Mouse (Mus musculus) cerebellum, adult 11 months (tissue): ENCODE measurements around the gene Gm20683.

Experiments
- DNase-seq: peaks from one replicate; pipeline ENCODE4 v3.0.0; 2022

The Gm20683 gene

DNA sequence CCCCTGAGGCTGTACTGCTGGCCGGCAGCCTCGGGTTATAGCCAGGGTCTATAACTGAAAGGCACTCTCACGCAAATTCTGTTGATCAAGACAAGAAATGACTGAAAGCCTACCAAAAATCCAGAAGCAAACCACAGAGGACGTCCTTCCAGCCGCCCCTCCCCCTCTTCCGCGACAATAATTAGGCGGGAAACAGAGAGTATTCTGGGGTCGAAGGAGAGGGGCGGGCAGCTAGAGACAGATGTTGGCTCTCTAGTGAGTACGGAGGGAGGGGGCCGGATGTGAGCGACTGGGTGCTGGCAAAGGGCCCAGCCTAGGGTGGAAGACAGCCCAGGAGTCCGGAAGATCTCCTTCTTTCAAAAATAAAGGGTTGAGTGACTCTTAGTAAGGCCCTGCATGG, 48.9 kb downstream of the Gm20683 start, which contains the start of gene Fam173a:
Fam173a (minus strand) TSS at position 287 of the 400 bp plus-strand sequence.
- DNase-seq: no peak

DNA sequence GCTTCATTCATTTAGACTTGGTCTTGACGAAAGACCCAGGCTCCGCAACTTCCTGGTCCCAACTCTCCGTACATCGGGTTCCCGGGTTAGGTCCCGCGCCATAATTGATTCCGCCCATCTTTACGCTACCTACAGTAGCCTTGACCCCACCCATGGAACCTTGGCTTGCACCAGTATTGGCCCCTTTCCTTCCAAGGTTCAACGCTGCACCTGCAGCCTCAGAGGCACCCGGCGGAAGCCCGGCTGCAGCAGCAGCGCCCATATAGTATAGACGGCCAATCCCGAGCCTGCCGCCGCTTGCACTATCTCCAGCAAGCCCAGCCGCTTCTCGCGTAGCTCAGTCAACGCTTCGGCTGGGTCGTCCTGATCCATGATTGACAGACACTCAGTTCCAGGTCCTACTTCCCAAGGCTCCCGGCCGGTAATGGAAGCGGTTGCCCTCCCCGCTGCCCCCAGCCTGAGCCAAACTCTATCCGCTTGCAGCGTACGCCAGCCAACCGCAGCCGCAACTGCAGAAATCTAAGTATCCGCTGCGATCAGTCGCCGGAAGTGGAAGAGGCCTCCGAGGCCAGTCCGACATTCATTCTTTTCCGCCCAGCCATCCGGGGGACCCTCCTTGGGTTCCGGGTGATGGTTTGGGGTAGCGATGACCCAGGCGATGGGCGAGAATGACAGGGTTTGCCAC, 49.6 kb downstream of the Gm20683 start:
- DNase-seq: peak; percentile 83

DNA sequence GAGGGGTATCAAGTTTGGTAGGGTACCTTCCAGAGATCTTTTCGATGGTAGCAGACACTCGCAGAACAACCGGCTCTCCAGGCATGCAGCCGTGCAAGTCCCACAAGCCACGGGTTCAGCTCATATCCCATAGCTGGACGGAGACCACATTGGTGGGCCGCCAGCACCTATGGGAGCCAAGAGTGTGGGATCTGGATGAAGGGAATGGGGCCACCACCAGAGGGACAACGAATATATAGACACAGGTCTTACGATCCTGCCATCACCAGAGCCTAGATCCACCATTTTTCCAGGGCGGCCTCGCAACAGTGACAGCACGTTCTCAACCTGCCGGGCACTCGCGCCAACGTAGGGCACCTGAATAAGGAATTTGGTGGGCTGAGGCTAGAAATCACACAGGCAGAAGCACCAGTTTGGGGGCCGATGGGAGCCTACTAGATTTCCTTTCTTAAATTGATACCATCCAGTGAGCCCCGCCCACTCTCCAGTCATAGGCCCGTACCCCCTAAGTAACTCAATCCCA, 50.2 kb downstream of the Gm20683 start:
- DNase-seq: no peak

DNA sequence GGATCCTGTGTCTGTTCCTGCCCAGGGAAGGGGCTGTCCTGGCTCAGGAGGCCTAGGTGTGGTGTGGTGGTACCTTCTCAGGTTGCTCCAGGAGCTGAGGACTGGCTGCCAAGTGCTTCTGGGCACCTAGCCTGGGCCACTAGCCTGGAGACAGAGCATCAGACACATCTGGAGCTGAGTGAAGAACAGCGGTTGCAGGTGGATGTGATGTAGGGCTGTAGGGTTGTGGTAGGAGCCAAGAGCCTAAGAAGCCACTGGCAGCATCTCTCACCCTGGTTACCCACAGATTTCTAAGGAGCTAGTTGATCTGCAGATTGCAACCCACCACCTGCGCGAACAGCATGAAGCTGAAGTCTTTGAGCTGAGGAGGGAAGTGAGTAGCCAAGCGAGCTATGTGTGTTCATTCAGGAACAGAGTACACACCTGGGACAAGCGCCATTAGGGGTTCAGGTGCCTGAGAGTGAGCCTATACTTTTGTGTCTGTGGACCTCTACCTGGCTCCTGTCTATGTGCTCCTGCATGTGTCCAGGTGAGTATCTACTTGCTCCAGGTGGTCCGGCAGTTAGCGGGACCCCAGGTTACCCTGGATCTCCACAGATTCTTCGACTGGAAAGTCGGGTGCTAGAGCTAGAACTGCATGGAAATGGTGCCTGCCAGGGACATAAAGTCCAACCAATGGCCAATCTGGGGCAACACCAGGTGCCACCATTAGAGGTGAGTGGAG, 54.6 kb downstream of the Gm20683 start:
- DNase-seq: peak; percentile 10

DNA sequence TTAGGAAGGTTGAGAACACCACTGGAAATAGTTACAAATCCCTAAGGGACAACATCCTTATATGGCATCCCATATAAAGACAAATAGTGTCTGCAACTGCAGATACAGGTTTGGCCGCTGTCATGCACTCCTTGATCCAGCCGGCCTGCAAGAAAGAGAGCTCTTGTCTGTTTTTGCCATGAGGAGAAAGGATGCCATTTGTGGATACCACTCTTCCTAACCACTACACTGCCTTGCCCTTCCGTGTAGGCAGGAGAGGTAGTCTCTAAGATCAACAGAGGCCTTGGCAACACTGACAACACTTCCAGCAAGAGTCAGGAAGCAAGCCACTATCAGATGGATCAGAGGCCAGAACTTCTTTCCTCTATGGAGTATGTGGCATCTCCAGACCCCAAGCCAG, 55.3 kb downstream of the Gm20683 start, which contains the start of gene Ccdc78:
Ccdc78 (plus strand) TSS at position 301 of the 400 bp plus-strand sequence.
- DNase-seq: peak; percentile 8

DNA sequence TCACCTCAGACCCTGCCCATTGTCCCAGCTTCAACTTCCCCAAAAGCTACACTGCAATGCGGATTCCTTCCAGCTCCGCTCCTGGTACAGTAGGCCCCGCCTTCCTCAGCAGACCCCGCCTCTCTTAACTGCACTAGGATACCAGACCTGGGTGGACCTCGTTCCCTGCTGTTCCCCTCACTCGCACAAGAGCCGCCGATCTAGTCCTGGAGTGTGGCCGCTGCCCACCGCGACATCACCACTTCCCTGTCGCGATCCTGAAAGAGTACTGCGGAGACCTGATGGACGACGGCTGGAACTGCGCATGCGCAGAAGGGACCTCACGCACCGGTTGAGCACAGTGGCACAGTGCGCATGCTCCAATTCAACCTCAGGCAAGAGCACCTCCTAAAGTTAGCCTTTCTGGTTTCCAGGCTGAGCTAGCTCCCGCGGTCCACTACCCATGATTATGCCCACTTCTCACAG, 56.2 kb downstream of the Gm20683 start, which contains the start of gene Haghl:
Haghl (minus strand) TSS at position 393 of the 465 bp plus-strand sequence.
- DNase-seq: peak; percentile 97
